ENCODE assay signal across 8 mouse cellular contexts in the genomic region with DNA sequence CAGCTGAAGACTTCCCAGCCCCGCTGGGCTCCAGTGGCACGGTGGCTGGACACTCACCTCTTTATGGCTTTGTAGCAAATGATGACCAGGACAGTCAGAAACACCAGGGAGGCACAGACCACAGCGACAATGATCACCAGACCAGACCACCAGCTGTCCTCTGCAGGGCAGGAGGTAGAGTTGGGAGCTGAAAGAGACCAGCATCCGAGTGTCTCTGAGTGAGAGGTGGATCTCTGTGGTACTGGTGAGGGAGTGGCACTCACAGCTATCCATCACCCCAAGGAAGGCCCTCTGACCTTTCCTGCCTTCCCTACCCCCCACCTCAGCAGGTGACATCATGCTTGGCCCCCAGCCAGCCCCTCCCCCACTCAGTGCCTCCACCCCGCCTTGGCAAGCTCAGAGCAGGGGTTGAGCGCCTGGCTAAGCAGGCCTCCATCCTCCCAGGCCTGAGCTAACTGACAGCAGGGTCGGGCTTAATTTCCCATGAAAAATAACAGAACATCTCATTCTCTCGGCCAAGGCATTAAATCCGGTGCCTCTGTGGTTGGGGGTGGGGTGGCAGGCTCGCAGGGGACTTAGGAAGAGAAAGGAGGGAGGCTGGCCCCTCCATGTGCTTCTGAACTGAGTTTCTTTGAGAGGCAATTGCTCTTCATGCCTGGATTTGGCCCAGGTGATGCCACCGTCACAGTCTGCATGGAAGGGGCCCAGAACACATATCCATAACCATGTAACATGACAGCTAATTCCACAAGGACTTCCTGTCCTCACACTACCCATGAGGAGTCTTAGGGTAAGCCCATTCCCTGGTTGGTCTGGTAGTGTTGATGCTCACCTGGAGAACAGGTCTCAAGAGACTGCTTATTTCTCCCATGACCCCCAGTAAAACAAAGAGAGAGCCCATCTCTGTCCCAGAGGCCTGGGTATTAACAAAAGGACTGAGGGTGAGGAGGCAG. TPM values are rescaled to one million over a fixed set of nuclear protein-coding genes. Genes with fewer than 3 reads are reported as not detected.
DNase-seq lines count a peak whose midpoint lies in the region; ATAC-seq and TF ChIP-seq lines count a peak whose summit lies in the region.

No protein-coding gene starts in this region.

- H3K4me3 ChIP-seq in cerebellum, adult 2 months (replicated peaks; ENCODE audit: insufficient read depth, low read depth, low read length): no peak overlapping the region
- H3K4me3 ChIP-seq in embryonic facial prominence, embryonic 12.5 days: no peak overlapping the region
- H3K4me3 ChIP-seq in midbrain, embryonic 12.5 days: no peak overlapping the region

- TF ChIP-seq CTCF in cerebellum, adult 2 months (IDR thresholded peaks at IDR 0.05; ENCODE audit: borderline replicate concordance, insufficient read depth, low read depth, low read length): no peak

- H3K4me2 ChIP-seq in embryonic facial prominence, embryonic 12.5 days (replicated peaks): no peak overlapping the region
- no peak overlapping the region for H3K4me2 ChIP-seq in midbrain, embryonic 12.5 days (replicated peaks)

- peak; percentile 42; the same call in 1 of the 2 replicates for ATAC-seq in embryonic facial prominence, embryonic 12.5 days (ENCODE audit: insufficient number of reproducible peaks, insufficient read depth, low FRiP score, low TSS enrichment)
- peak; percentile 83 for ATAC-seq in midbrain, embryonic 12.5 days (ENCODE audit: low FRiP score, low read depth)

- H3K4me1 ChIP-seq in cerebellum, adult 2 months (ENCODE audit: control insufficient read depth, insufficient read depth, low read length): peaks cover 16% of the 10 kb centered on the region
- peaks cover 12% of the 10 kb centered on the region for H3K4me1 ChIP-seq in embryonic facial prominence, embryonic 12.5 days
- peaks cover 15% of the 10 kb centered on the region for H3K4me1 ChIP-seq in midbrain, embryonic 12.5 days

- H3K9ac ChIP-seq in embryonic facial prominence, embryonic 12.5 days: no peak overlapping the region
- H3K9ac ChIP-seq in midbrain, embryonic 12.5 days (replicated peaks): no peak overlapping the region

- H3K36me3 ChIP-seq in embryonic facial prominence, embryonic 12.5 days: no peaks in the 10 kb centered on the region
- H3K36me3 ChIP-seq in midbrain, embryonic 12.5 days: no peaks in the 10 kb centered on the region

- WGBS in cerebellum, adult 2 months: 48% methylated on average over 11 of the region's 11 CpGs
- 29% methylated on average over 11 of the region's 11 CpGs for WGBS in embryonic facial prominence, embryonic 12.5 days
- 28% methylated on average over 11 of the region's 11 CpGs for WGBS in midbrain, embryonic 12.5 days

- peak in 1 of 2 experiments; percentile 31 for DNase-seq in cerebellum, adult 2 months
- DNase-seq in cerebellum, adult 9-10 months: no peak
- peak; percentile 89 for DNase-seq in MN1 (ENCODE audit: low spot score)
- peak; percentile 23 for DNase-seq in kidney, adult 11 months
- DNase-seq in Muller cell, postnatal 12 days (ENCODE audit: inconsistent ontology term): no peak
- no peak for DNase-seq in thymus, postnatal 36 days

- H3K27me3 ChIP-seq in cerebellum, adult 2 months (ENCODE audit: control insufficient read depth, insufficient read depth, low read length): no peaks in the 10 kb centered on the region
- H3K27me3 ChIP-seq in embryonic facial prominence, embryonic 12.5 days: no peaks in the 10 kb centered on the region
- H3K27me3 ChIP-seq in midbrain, embryonic 12.5 days: no peaks in the 10 kb centered on the region

- TF ChIP-seq POLR2A in cerebellum, adult 2 months (IDR thresholded peaks at IDR 0.05; ENCODE audit: borderline replicate concordance, insufficient read depth, low read length): no peak

- H3K27ac ChIP-seq in cerebellum, adult 2 months (ENCODE audit: insufficient read depth, low read length): peak overlapping the region; percentile 2; the same call in 1 of the 2 replicates
- no peak overlapping the region for H3K27ac ChIP-seq in embryonic facial prominence, embryonic 12.5 days
- H3K27ac ChIP-seq in midbrain, embryonic 12.5 days (replicated peaks): peak overlapping the region; percentile 74

- no peaks in the 10 kb centered on the region for H3K9me3 ChIP-seq in embryonic facial prominence, embryonic 12.5 days
- H3K9me3 ChIP-seq in midbrain, embryonic 12.5 days: no peaks in the 10 kb centered on the region

RNA-seq across cellular contexts. Expression of a gene that starts 39.1 kb away (rescaled TPM):
- polyA plus RNA-seq in cerebellum, adult 2 months (2012; rRNA removed): 10.6 and 13.8 TPM in 2 replicates
- polyA plus RNA-seq in embryonic facial prominence, embryonic 12.5 days (2016; fragmentation: Nextera tagmentation; extraction: Ambion mirVana): 0.61 and 0.79 TPM in 2 replicates
- polyA plus RNA-seq in midbrain, embryonic 12.5 days (2016; fragmentation: Nextera tagmentation; extraction: Ambion mirVana): 2.9 and 3.0 TPM in 2 replicates

Comparison
In these comparisons a context has a peak if more than half of its experiments do, and no peak if none do; other contexts are left out.
1. DNase-seq: peak in MN1 (single experiment) and kidney, adult 11 months (single experiment); none in cerebellum, adult 9-10 months (single experiment), Muller cell, postnatal 12 days (single experiment) and thymus, postnatal 36 days (0 of 2).